Mouse (Mus musculus) embryonic facial prominence, embryonic 14.5 days (tissue): ENCODE data around the gene Itprid1. TPM values are rescaled to one million over a fixed set of nuclear protein-coding genes. Genes with fewer than 3 reads are reported as not detected.

ENCODE experiments used
- ATAC-seq: fragments of 200-750 bp; cut with Nextera tagmentation; 2 replicates; pipeline ENCODE4 v1.8.0; 2017; ENCODE audit warnings: low read depth, moderate number of reproducible peaks, moderate TSS enrichment
- DNase-seq: peaks from one replicate; pipeline ENCODE4 v3.0.0-alpha.2; 2015; ENCODE audit warnings: low spot score
- H3K27ac ChIP-seq: fragments of 300-500 bp; sonication (generic); replicated peaks from 2 replicates; pipeline ENCODE4 v1.5.1; 2014; ENCODE audit warnings: low read depth, mild to moderate bottlenecking, low read length, moderate library complexity
- H3K27me3 ChIP-seq: fragments of 300-500 bp; sonication (generic); replicated peaks from 2 replicates; pipeline ENCODE4 v1.6.1; 2014; ENCODE audit warnings: low read length; ENCODE audit not compliant: control insufficient read depth, insufficient read depth
- H3K36me3 ChIP-seq: fragments of 300-500 bp; sonication (generic); 2 replicates; pipeline ENCODE4 v1.6.1; 2014; ENCODE audit warnings: low read length, mixed read lengths; ENCODE audit not compliant: control insufficient read depth, insufficient read depth
- H3K4me1 ChIP-seq: fragments of 300-500 bp; sonication (generic); 2 replicates; pipeline ENCODE4 v1.6.1; 2014; ENCODE audit warnings: antibody characterized with exemption, low read length; ENCODE audit not compliant: control insufficient read depth, insufficient read depth
- H3K4me2 ChIP-seq: fragments of 300-500 bp; sonication (generic); 2 replicates; pipeline ENCODE4 v1.6.1; 2014; ENCODE audit warnings: low read depth, mild to moderate bottlenecking, low read length, moderate library complexity, mixed read lengths
- H3K4me3 ChIP-seq: fragments of 300-500 bp; sonication (generic); 2 replicates; pipeline ENCODE4 v1.5.1; 2014; ENCODE audit warnings: low read depth, mild to moderate bottlenecking, low read length
- H3K9ac ChIP-seq: fragments of 300-500 bp; sonication (generic); 2 replicates; pipeline ENCODE4 v1.6.1; 2014; ENCODE audit warnings: low read depth, mild to moderate bottlenecking, low read length, moderate library complexity, mixed read lengths
- H3K9me3 ChIP-seq: fragments of 300-500 bp; sonication (generic); 2 replicates; pipeline ENCODE4 v1.6.1; 2016; ENCODE audit warnings: low read length; ENCODE audit not compliant: control insufficient read depth
- WGBS: fragments of 180-500 bp; shearing (Covaris S2); extraction: QIAGEN DNeasy Blood & Tissue Kit; methylation state at CpG from one replicate; pipeline ENCODE4 v1.1.7; 2014; 5-methylcytosine and 5-hydroxymethylcytosine counted together
- polyA plus RNA-seq: library from polyadenylated mRNA; unstranded; fragments of >200 nt; fragmentation: Nextera tagmentation; extraction: Ambion mirVana; gene quantifications from 2 replicates; pipeline ENCODE4 v1.2.1, GENCODE M21; 2014

Itprid1 gene
- polyA plus RNA-seq, 1 experiment from 2014 or later: 0.49 TPM

- Histone ChIP-seq H3K4me3 (no peak overlapping the region), H3K27ac (no peak overlapping the region), H3K4me2 (no peak overlapping the region), H3K27me3 (no peaks in the 10 kb centered on the region), H3K4me1 (0 out of 2 replicates have a peak, but pooled peaks cover 3% of the 10 kb centered on the region), H3K9ac (no peak overlapping the region), H3K9me3 (no peaks in the 10 kb centered on the region), H3K36me3 (no peaks in the 10 kb centered on the region)
- 82% methylated on average over 9 of the region's 9 CpGs for WGBS
- DNase-seq (no peak), ATAC-seq (no peak)
These were observed 31.2 kb upstream of the Itprid1 start for GRCm38 (mm10) chr6:55805291-55806137.

- no peak for DNase-seq
- Histone ChIP-seq H3K27me3 (no peaks in the 10 kb centered on the region), H3K9me3 (no peaks in the 10 kb centered on the region), H3K4me2 (no peak overlapping the region), H3K4me3 (no peak overlapping the region), H3K4me1 (0 out of 2 replicates have a peak, but pooled peaks cover 3% of the 10 kb centered on the region), H3K36me3 (no peaks in the 10 kb centered on the region), H3K9ac (no peak overlapping the region), H3K27ac (no peak overlapping the region)
- no peak for ATAC-seq
- WGBS: 85% methylated on average over 2 of the region's 2 CpGs
These were observed 30.2 kb upstream of the Itprid1 start for GRCm38 (mm10) chr6:55806537-55806936.

- ATAC-seq: no peak
- no peak overlapping the region for H3K9ac ChIP-seq
- H3K27me3 ChIP-seq: no peaks in the 10 kb centered on the region
- WGBS: 64% methylated on average over 3 of the region's 3 CpGs
- H3K9me3 ChIP-seq: no peaks in the 10 kb centered on the region
- DNase-seq: no peak
- 0 out of 2 replicates have a peak, but pooled peaks cover 3% of the 10 kb centered on the region for H3K4me1 ChIP-seq
- no peak overlapping the region for H3K27ac ChIP-seq
- H3K4me3 ChIP-seq: no peak overlapping the region
- H3K4me2 ChIP-seq: no peak overlapping the region
- H3K36me3 ChIP-seq: no peaks in the 10 kb centered on the region
These were observed 28.0 kb upstream of the Itprid1 start for GRCm38 (mm10) chr6:55808692-55809091.

GRCm38 (mm10) chr6:55811153-55811552, 25.5 kb upstream of the Itprid1 start:
- DNase-seq: no peak
- no peak overlapping the region for H3K27ac ChIP-seq
- no peak for ATAC-seq
- no peaks in the 10 kb centered on the region for H3K36me3 ChIP-seq
- H3K9ac ChIP-seq: no peak overlapping the region
- WGBS: 87% methylated on average over 8 of the region's 8 CpGs
- no peaks in the 10 kb centered on the region for H3K4me1 ChIP-seq
- no peak overlapping the region for H3K4me3 ChIP-seq
- no peaks in the 10 kb centered on the region for H3K27me3 ChIP-seq
- no peaks in the 10 kb centered on the region for H3K9me3 ChIP-seq
- no peak overlapping the region for H3K4me2 ChIP-seq

- Histone ChIP-seq H3K9ac (no peak overlapping the region), H3K27ac (no peak overlapping the region), H3K4me1 (no peaks in the 10 kb centered on the region), H3K9me3 (no peaks in the 10 kb centered on the region), H3K4me3 (no peak overlapping the region), H3K27me3 (no peaks in the 10 kb centered on the region), H3K36me3 (no peaks in the 10 kb centered on the region), H3K4me2 (no peak overlapping the region)
- 64% methylated on average over 1 of the region's 1 CpGs for WGBS
- DNase-seq: no peak
- ATAC-seq: no peak
These were observed 24.3 kb upstream of the Itprid1 start for GRCm38 (mm10) chr6:55812353-55812752.

GRCm38 (mm10) chr6:55814184-55814926, 22.3 kb upstream of the Itprid1 start:
- no peaks in the 10 kb centered on the region for H3K27me3 ChIP-seq
- no peak overlapping the region for H3K9ac ChIP-seq
- no peak overlapping the region for H3K4me3 ChIP-seq
- DNase-seq: no peak
- H3K27ac ChIP-seq: no peak overlapping the region
- 47% methylated on average over 12 of the region's 12 CpGs for WGBS
- no peak overlapping the region for H3K4me2 ChIP-seq
- no peaks in the 10 kb centered on the region for H3K9me3 ChIP-seq
- no peaks in the 10 kb centered on the region for H3K4me1 ChIP-seq
- H3K36me3 ChIP-seq: no peaks in the 10 kb centered on the region
- no peak for ATAC-seq

- Histone ChIP-seq H3K27ac (no peak overlapping the region), H3K4me3 (no peak overlapping the region), H3K36me3 (no peaks in the 10 kb centered on the region), H3K9ac (no peak overlapping the region), H3K4me1 (no peaks in the 10 kb centered on the region), H3K4me2 (no peak overlapping the region), H3K9me3 (no peaks in the 10 kb centered on the region), H3K27me3 (no peaks in the 10 kb centered on the region)
- ATAC-seq (no peak), DNase-seq (no peak)
- 85% methylated on average over 5 of the region's 5 CpGs for WGBS
These were observed 19.8 kb upstream of the Itprid1 start for GRCm38 (mm10) chr6:55816911-55817310.

- Histone ChIP-seq H3K4me3 (no peak overlapping the region), H3K4me2 (no peak overlapping the region), H3K4me1 (no peaks in the 10 kb centered on the region), H3K9ac (no peak overlapping the region), H3K9me3 (no peaks in the 10 kb centered on the region), H3K27me3 (no peaks in the 10 kb centered on the region), H3K27ac (no peak overlapping the region), H3K36me3 (no peaks in the 10 kb centered on the region)
- WGBS: 73% methylated on average over 6 of the region's 6 CpGs
- ATAC-seq (no peak), DNase-seq (no peak)
These were observed 7.0 kb upstream of the Itprid1 start for GRCm38 (mm10) chr6:55829722-55830121.
